Mouse (Mus musculus): ENCODE results near the gene Tpst2.

- TF ChIP-seq CTCF (IDR thresholded peaks at IDR 0.05; ENCODE audit: low read depth): no peak
- TF ChIP-seq EP300 (IDR thresholded peaks at IDR 0.05; ENCODE audit: low read depth): no peak
Measured at GRCm38 (mm10) chr5:112349169-112349568, 72.7 kb downstream of the Tpst2 start.
